Mouse (Mus musculus): ENCODE results near the gene H60b.
A peak's percentile ranks its signal among the peaks of the same experiment; 100 is the strongest.
"Not testable (repeated sequence)": the region's sequence is repeated elsewhere in the genome, so short reads cannot be mapped to it uniquely, and the experiment has no call there.

Gene H60b

GRCm38 (mm10) chr10:22158310-22158999 is at the start of gene H60b, which contains the start of gene Raet1e:
TSS of gene H60b (plus strand) at chr10:22158586.
TSS of gene Raet1e (plus strand) at chr10:22158569.
- DNase-seq (ENCODE audit: low read depth in 1 of 2, low spot score in 2 of 2): peak in 1 of 2 experiments; percentile 20

GRCm38 (mm10) chr10:22140665-22141280 is 17.6 kb upstream of the H60b start:
- DNase-seq (ENCODE audit: low read depth in 1 of 2, low spot score in 2 of 2): peak in 1 of 2 experiments; percentile 41

GRCm38 (mm10) chr10:22142194-22142593 is 16.2 kb upstream of the H60b start:
- DNase-seq (ENCODE audit: low read depth in 1 of 2, low spot score in 2 of 2): not testable (repeated sequence)

- no peak for DNase-seq (ENCODE audit: low read depth in 1 of 2, low spot score in 2 of 2)
Measured at GRCm38 (mm10) chr10:22142926-22143325, 15.5 kb upstream of the H60b start.

GRCm38 (mm10) chr10:22148441-22149072 is 9.8 kb upstream of the H60b start:
- DNase-seq (ENCODE audit: low read depth in 1 of 2, low spot score in 2 of 2): peak; percentile 32 to 73

- peak in 1 of 2 experiments; percentile 8 for DNase-seq (ENCODE audit: low read depth in 1 of 2, low spot score in 2 of 2)
Measured at GRCm38 (mm10) chr10:22149073-22149690, 9.2 kb upstream of the H60b start, which contains the start of gene E030030I06Rik. TSS of gene E030030I06Rik (minus strand) at chr10:22149270.

GRCm38 (mm10) chr10:22149691-22150465 is 8.5 kb upstream of the H60b start:
- no peak for DNase-seq (ENCODE audit: low read depth in 1 of 2, low spot score in 2 of 2)

- DNase-seq (ENCODE audit: low read depth in 1 of 2, low spot score in 2 of 2): no peak
Measured at GRCm38 (mm10) chr10:22150593-22150992, 7.8 kb upstream of the H60b start.

- DNase-seq (ENCODE audit: low read depth in 1 of 2, low spot score in 2 of 2): not testable (repeated sequence)
Measured at GRCm38 (mm10) chr10:22151056-22151862, 7.1 kb upstream of the H60b start.

GRCm38 (mm10) chr10:22151863-22152640 is 6.3 kb upstream of the H60b start:
- not testable (repeated sequence) for DNase-seq (ENCODE audit: low read depth in 1 of 2, low spot score in 2 of 2)

GRCm38 (mm10) chr10:22153147-22153690 is 5.2 kb upstream of the H60b start:
- not testable (repeated sequence) for DNase-seq (ENCODE audit: low read depth in 1 of 2, low spot score in 2 of 2)

GRCm38 (mm10) chr10:22154127-22154526 is 4.3 kb upstream of the H60b start:
- peak in 1 of 2 experiments; percentile 16 for DNase-seq (ENCODE audit: low read depth in 1 of 2, low spot score in 2 of 2)

- DNase-seq (ENCODE audit: low read depth in 1 of 2, low spot score in 2 of 2): no peak
Measured at GRCm38 (mm10) chr10:22154871-22155799, 3.3 kb upstream of the H60b start.

- no peak for DNase-seq (ENCODE audit: low read depth in 1 of 2, low spot score in 2 of 2)
Measured at GRCm38 (mm10) chr10:22159131-22159561, 760 bp downstream of the H60b start.

GRCm38 (mm10) chr10:22159581-22160140 is 1.3 kb downstream of the H60b start:
- DNase-seq (ENCODE audit: low read depth in 1 of 2, low spot score in 2 of 2): no peak

- not testable (repeated sequence) for DNase-seq (ENCODE audit: low read depth in 1 of 2, low spot score in 2 of 2)
Measured at GRCm38 (mm10) chr10:22163279-22163678, 4.9 kb downstream of the H60b start.
